Mouse (Mus musculus): ENCODE measurements around the gene Plxna2. TPM values are rescaled to one million over a fixed set of nuclear protein-coding genes. Genes with fewer than 3 reads are reported as not detected.

Gene Plxna2
- polyA plus RNA-seq, 1 experiment from 2014 or later, result 4.0 TPM

DNA sequence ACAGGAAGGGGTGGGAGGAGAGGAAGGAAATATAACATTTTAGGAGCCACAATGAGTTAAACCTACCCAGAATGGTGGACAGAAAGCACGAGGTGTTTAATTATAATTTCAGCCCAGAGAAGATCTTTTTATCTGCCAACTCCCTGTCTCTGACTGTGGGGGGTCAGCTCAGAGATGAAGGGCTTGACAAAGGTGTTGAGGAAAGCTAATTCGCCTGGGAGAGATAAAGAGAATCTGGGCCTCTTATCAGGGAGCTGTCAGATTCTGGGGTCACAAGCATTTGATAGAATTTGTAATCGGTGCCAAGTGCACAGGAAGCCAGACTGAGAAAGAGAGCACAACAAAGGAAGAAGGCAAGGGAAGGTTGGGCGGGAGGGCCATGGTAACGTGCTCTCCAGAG lies 144.9 kb downstream of the Plxna2 start:
- Histone ChIP-seq H3K36me3 (ENCODE audit: control insufficient read depth, insufficient read depth, low read length) (no peaks in the 10 kb centered on the region), H3K4me2 (ENCODE audit: low read depth, severe bottlenecking) (no peak overlapping the region), H3K9ac (ENCODE audit: low read length) (no peak overlapping the region), H3K4me1 (ENCODE audit: control insufficient read depth, insufficient read depth, low read length) (no peaks in the 10 kb centered on the region), H3K9me3 (ENCODE audit: control insufficient read depth, low read length) (no peaks in the 10 kb centered on the region), H3K27ac (replicated peaks; ENCODE audit: low read depth, low read length) (no peak overlapping the region), H3K4me3 (ENCODE audit: low read depth, low read length) (no peak overlapping the region), H3K27me3 (ENCODE audit: control insufficient read depth, insufficient read depth, low read length) (no peaks in the 10 kb centered on the region)
- ATAC-seq (ENCODE audit: insufficient number of reproducible peaks, low FRiP score, low TSS enrichment, low read depth) (no peak), DNase-seq (ENCODE audit: low spot score) (no peak)
- WGBS, result 63% methylated on average over 5 of the region's 5 CpGs

DNA sequence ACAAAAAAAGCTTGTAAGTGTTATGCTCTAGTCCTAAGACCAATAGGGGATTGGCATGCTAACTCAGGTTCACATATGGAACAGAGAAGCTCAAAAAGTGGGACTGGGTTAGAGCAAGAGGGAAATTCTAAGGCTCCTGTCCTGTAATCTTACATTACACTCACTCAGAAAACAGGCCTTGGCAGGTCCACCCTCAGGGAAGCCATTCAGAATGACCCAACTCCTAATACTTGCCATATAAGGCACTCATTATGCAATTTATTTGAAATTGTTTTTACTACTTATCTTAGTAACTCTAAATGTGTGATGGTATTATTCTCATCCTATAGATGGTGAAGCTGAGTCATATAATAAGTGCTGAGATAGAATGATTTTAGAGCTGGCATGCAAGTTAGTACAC lies 146.9 kb downstream of the Plxna2 start:
- Histone ChIP-seq H3K4me2 (ENCODE audit: low read depth, severe bottlenecking) (no peak overlapping the region), H3K9ac (ENCODE audit: low read length) (no peak overlapping the region), H3K27me3 (ENCODE audit: control insufficient read depth, insufficient read depth, low read length) (no peaks in the 10 kb centered on the region), H3K4me1 (ENCODE audit: control insufficient read depth, insufficient read depth, low read length) (no peaks in the 10 kb centered on the region), H3K4me3 (ENCODE audit: low read depth, low read length) (no peak overlapping the region), H3K36me3 (ENCODE audit: control insufficient read depth, insufficient read depth, low read length) (no peaks in the 10 kb centered on the region), H3K27ac (replicated peaks; ENCODE audit: low read depth, low read length) (no peak overlapping the region), H3K9me3 (ENCODE audit: control insufficient read depth, low read length) (no peaks in the 10 kb centered on the region)
- ATAC-seq (ENCODE audit: insufficient number of reproducible peaks, low FRiP score, low TSS enrichment, low read depth) (no peak), DNase-seq (ENCODE audit: low spot score) (no peak)

DNA sequence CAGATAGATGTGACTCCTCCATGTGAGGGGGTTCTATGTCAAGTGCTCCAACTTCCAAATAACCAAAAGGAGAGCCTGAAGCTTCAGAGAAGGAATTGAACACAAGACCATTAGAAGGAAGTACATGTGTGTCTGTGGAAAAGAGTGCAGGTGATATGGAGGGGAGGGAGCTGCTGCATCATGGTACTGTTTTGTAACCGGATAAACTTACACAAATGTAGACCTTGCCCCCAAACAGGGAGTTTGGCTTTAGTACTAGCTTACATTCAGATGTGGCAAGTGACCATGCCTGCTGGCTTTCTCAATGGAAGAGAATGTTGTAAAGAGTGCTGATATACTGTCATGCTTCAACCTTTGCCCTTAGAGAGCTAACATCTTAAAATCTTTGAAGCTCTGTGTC lies 150.8 kb downstream of the Plxna2 start:
- no peak for ATAC-seq (ENCODE audit: insufficient number of reproducible peaks, low FRiP score, low TSS enrichment, low read depth)
- 81% methylated on average over 1 of the region's 1 CpGs for WGBS

DNA sequence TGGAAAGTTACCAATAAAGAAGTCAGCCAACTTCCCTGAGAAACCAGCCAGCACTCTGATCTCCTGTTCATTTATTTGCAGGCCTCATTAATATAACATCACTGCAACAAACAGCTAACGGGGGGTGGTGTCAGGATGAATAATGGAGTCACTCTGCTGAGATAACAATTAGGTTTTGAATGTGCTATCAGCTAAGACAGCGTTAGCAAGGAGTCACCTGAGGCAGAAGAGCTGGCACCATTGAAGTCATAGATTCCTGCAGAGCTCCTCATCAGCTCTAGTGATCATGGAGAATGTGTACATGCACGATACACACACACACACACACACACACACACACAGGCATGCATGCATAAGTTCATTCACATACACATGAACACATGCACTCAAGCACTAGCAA lies 154.0 kb downstream of the Plxna2 start:
- DNase-seq (ENCODE audit: low spot score) (no peak), ATAC-seq (ENCODE audit: insufficient number of reproducible peaks, low FRiP score, low TSS enrichment, low read depth) (no peak)
- Histone ChIP-seq H3K27ac (replicated peaks; ENCODE audit: low read depth, low read length) (no peak overlapping the region), H3K27me3 (ENCODE audit: control insufficient read depth, insufficient read depth, low read length) (no peaks in the 10 kb centered on the region), H3K4me1 (ENCODE audit: control insufficient read depth, insufficient read depth, low read length) (no peaks in the 10 kb centered on the region), H3K9ac (ENCODE audit: low read length) (no peak overlapping the region), H3K36me3 (ENCODE audit: control insufficient read depth, insufficient read depth, low read length) (no peaks in the 10 kb centered on the region), H3K4me2 (ENCODE audit: low read depth, severe bottlenecking) (no peak overlapping the region), H3K9me3 (ENCODE audit: control insufficient read depth, low read length) (no peaks in the 10 kb centered on the region), H3K4me3 (ENCODE audit: low read depth, low read length) (no peak overlapping the region)
- WGBS, result 80% methylated on average over 3 of the region's 3 CpGs

More for the DNA sequence above, 150.8 kb downstream of the Plxna2 start:
- H3K4me3 ChIP-seq (ENCODE audit: low read depth, low read length), result no peak overlapping the region
- DNase-seq (ENCODE audit: low spot score), result no peak
- H3K9ac ChIP-seq (ENCODE audit: low read length), result no peak overlapping the region
- H3K4me1 ChIP-seq (ENCODE audit: control insufficient read depth, insufficient read depth, low read length), result no peaks in the 10 kb centered on the region
- H3K4me2 ChIP-seq (ENCODE audit: low read depth, severe bottlenecking), result no peak overlapping the region
- H3K27me3 ChIP-seq (ENCODE audit: control insufficient read depth, insufficient read depth, low read length), result no peaks in the 10 kb centered on the region
- no peaks in the 10 kb centered on the region for H3K9me3 ChIP-seq (ENCODE audit: control insufficient read depth, low read length)
- no peak overlapping the region for H3K27ac ChIP-seq (replicated peaks; ENCODE audit: low read depth, low read length)
- H3K36me3 ChIP-seq (ENCODE audit: control insufficient read depth, insufficient read depth, low read length), result no peaks in the 10 kb centered on the region

DNA sequence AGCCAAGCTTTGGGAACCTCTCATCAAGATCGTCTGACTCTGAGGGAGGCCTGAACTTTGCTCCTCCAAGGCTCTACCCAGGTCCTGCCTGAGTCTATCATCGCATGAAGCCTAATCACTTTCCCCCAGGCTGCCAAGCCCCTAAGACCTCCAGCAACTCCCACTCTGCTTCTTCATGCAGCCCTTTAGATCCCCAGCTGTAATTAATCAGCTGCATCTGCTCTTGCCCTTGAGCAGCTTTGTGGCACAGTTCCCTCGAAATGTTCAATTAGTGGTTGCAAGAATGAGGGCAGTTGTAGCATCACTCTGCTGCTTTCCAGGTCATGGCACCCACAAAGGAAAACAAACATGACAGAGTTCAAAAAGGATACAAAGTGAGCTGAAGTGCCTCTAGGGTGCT lies 155.9 kb downstream of the Plxna2 start:
- Histone ChIP-seq H3K9me3 (ENCODE audit: control insufficient read depth, low read length) (no peaks in the 10 kb centered on the region), H3K27ac (replicated peaks; ENCODE audit: low read depth, low read length) (no peak overlapping the region), H3K4me2 (ENCODE audit: low read depth, severe bottlenecking) (no peak overlapping the region), H3K9ac (ENCODE audit: low read length) (no peak overlapping the region), H3K27me3 (ENCODE audit: control insufficient read depth, insufficient read depth, low read length) (no peaks in the 10 kb centered on the region), H3K4me1 (ENCODE audit: control insufficient read depth, insufficient read depth, low read length) (no peaks in the 10 kb centered on the region), H3K4me3 (ENCODE audit: low read depth, low read length) (no peak overlapping the region), H3K36me3 (ENCODE audit: control insufficient read depth, insufficient read depth, low read length) (no peaks in the 10 kb centered on the region)
- ATAC-seq (ENCODE audit: insufficient number of reproducible peaks, low FRiP score, low TSS enrichment, low read depth) (no peak), DNase-seq (ENCODE audit: low spot score) (no peak)
- WGBS, result 12% methylated on average over 3 of the region's 3 CpGs

DNA sequence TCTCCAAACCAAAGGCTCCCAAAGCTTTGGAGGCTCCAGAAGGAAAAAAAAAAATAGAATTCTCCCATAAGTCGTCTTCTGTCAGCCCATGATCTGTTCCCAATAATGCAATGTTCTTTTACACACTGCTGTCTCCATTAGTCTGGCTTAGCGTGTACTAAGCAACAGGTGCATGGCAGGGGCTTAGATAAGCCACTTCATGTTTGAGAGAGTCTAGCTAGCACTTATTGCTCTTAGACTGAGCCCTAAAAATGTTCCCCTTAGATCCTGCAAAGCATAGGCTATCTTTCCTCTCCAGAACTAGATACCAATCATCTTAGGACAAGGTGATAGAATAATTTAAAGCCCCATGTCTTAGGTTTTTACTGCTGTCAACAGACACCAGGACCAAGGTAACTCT lies 156.3 kb downstream of the Plxna2 start:
- ATAC-seq (ENCODE audit: insufficient number of reproducible peaks, low FRiP score, low TSS enrichment, low read depth) (no peak), DNase-seq (ENCODE audit: low spot score) (no peak)
- Histone ChIP-seq H3K27me3 (ENCODE audit: control insufficient read depth, insufficient read depth, low read length) (no peaks in the 10 kb centered on the region), H3K4me1 (ENCODE audit: control insufficient read depth, insufficient read depth, low read length) (no peaks in the 10 kb centered on the region), H3K4me2 (ENCODE audit: low read depth, severe bottlenecking) (no peak overlapping the region), H3K36me3 (ENCODE audit: control insufficient read depth, insufficient read depth, low read length) (no peaks in the 10 kb centered on the region), H3K4me3 (ENCODE audit: low read depth, low read length) (no peak overlapping the region), H3K9me3 (ENCODE audit: control insufficient read depth, low read length) (no peaks in the 10 kb centered on the region), H3K27ac (replicated peaks; ENCODE audit: low read depth, low read length) (no peak overlapping the region), H3K9ac (ENCODE audit: low read length) (no peak overlapping the region)
- WGBS, result 77% methylated on average over 2 of the region's 2 CpGs

DNA sequence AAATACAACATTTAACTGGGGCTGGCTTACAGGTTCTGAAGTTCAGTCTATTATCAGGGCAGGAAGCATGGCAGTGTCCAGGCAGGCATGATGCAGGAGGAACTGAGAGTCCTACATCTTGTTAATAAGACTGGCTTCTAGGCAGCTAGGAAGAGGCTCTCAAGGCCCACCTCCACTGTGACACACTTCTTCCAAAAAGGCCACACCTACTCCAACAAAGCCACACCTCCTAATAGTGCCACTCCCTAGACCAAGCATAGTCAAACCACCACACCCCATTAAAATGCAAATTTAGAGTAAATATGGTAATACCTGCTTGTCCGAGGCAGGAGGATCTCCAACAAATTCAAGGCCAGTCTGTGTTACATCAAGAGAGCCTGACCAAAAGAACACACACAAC lies 156.7 kb downstream of the Plxna2 start:
- no peak overlapping the region for H3K4me2 ChIP-seq (ENCODE audit: low read depth, severe bottlenecking)
- DNase-seq (ENCODE audit: low spot score), result no peak
- H3K27me3 ChIP-seq (ENCODE audit: control insufficient read depth, insufficient read depth, low read length), result no peaks in the 10 kb centered on the region
- no peak overlapping the region for H3K9ac ChIP-seq (ENCODE audit: low read length)
- no peak for ATAC-seq (ENCODE audit: insufficient number of reproducible peaks, low FRiP score, low TSS enrichment, low read depth)
- no peaks in the 10 kb centered on the region for H3K4me1 ChIP-seq (ENCODE audit: control insufficient read depth, insufficient read depth, low read length)
- WGBS, result 91% methylated on average over 1 of the region's 1 CpGs
- no peak overlapping the region for H3K27ac ChIP-seq (replicated peaks; ENCODE audit: low read depth, low read length)
- no peak overlapping the region for H3K4me3 ChIP-seq (ENCODE audit: low read depth, low read length)
- no peaks in the 10 kb centered on the region for H3K36me3 ChIP-seq (ENCODE audit: control insufficient read depth, insufficient read depth, low read length)
- H3K9me3 ChIP-seq (ENCODE audit: control insufficient read depth, low read length), result no peaks in the 10 kb centered on the region

DNA sequence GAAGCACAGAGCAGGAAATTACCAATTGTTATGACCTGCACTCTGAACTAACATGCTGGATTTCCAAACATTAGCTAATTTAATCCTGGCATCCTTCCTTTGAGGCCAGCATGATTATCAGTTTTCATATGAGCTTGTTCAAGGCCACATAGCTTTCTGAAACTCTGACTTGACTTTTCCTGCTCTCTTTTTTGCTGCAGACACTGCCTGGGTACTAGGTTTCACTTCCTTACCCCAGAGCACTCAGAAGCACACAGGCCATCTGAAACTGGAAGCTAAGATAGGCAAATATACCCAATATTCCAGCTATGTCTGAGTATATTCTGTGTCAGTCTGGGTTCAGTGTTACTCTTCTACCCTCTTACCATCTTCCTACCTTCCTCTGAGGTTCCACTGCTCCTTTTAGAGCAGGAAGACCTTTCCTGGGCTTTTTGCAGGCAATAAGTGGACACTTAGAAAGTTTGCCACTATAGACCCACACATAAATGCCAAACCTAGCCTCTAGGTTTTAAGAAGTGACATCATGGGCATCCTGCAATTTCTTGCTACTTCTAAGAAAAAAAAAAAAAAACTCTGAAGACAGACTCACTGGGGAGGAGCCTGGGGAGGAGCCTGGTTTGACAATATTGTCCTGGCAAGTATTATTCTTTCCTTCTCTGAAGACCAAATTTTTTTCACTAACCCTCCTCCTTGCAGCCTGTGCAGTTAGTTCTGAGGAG lies 157.8 kb downstream of the Plxna2 start:
- no peaks in the 10 kb centered on the region for H3K4me1 ChIP-seq (ENCODE audit: control insufficient read depth, insufficient read depth, low read length)
- ATAC-seq (ENCODE audit: insufficient number of reproducible peaks, low FRiP score, low TSS enrichment, low read depth), result no peak

More for the DNA sequence above, 157.8 kb downstream of the Plxna2 start:
- Histone ChIP-seq H3K27ac (replicated peaks; ENCODE audit: low read depth, low read length) (no peak overlapping the region), H3K9me3 (ENCODE audit: control insufficient read depth, low read length) (no peaks in the 10 kb centered on the region), H3K9ac (ENCODE audit: low read length) (no peak overlapping the region), H3K4me2 (ENCODE audit: low read depth, severe bottlenecking) (no peak overlapping the region), H3K4me3 (ENCODE audit: low read depth, low read length) (no peak overlapping the region), H3K27me3 (ENCODE audit: control insufficient read depth, insufficient read depth, low read length) (no peaks in the 10 kb centered on the region), H3K36me3 (ENCODE audit: control insufficient read depth, insufficient read depth, low read length) (no peaks in the 10 kb centered on the region)
- no peak for DNase-seq (ENCODE audit: low spot score)
